Mouse (Mus musculus) embryonic facial prominence, embryonic 14.5 days (tissue): ENCODE measurements around the gene Dvl1. TPM values are rescaled to one million over a fixed set of nuclear protein-coding genes. Genes with fewer than 3 reads are reported as not detected.

Experiments used
- polyA plus RNA-seq: library from polyadenylated mRNA; unstranded; fragments of >200 nt; fragmentation: Nextera tagmentation; extraction: Ambion mirVana; gene quantifications from 2 replicates; pipeline ENCODE4 v1.2.1, GENCODE M21; 2014

The Dvl1 gene
- polyA plus RNA-seq, 1 experiment from 2014 or later: 12.0 TPM

Other genes starting within 250 kb of the Dvl1 start
- gene Slc35e2, start 246.0 kb upstream of the Dvl1 start, polyA plus RNA-seq: 9.2 and 10.3 TPM in 2 replicates
- 47.1 and 50.8 TPM in 2 replicates for gene Cdk11b, start 222.5 kb upstream of the Dvl1 start, polyA plus RNA-seq
- not detected in 2 replicates for gene Gm10563, start 202.0 kb upstream of the Dvl1 start, polyA plus RNA-seq
- 29.4 and 31.2 TPM in 2 replicates for gene Mmp23, start 194.0 kb upstream of the Dvl1 start, polyA plus RNA-seq
- gene Mib2, start 178.2 kb upstream of the Dvl1 start, polyA plus RNA-seq: 24.8 and 27.3 TPM in 2 replicates
- 6.3 and 6.9 TPM in 2 replicates for gene Fndc10, start 153.1 kb upstream of the Dvl1 start, polyA plus RNA-seq
- 133 and 146 TPM in 2 replicates for gene Ssu72, start 142.6 kb upstream of the Dvl1 start, polyA plus RNA-seq
- 0.87 and 0.92 TPM in 2 replicates for gene Tmem240, start 112.6 kb upstream of the Dvl1 start, polyA plus RNA-seq
- gene Atad3a, start 86.3 kb upstream of the Dvl1 start, polyA plus RNA-seq: 77.0 and 77.9 TPM in 2 replicates
- 12.7 and 14.9 TPM in 2 replicates for gene Vwa1, start 72.7 kb upstream of the Dvl1 start, polyA plus RNA-seq
- gene Tmem88b, start 61.5 kb upstream of the Dvl1 start, polyA plus RNA-seq: 0.92 and 1.2 TPM in 2 replicates
- not detected in 2 replicates for gene Ankrd65, start 57.0 kb upstream of the Dvl1 start, polyA plus RNA-seq
- gene Mrpl20, start 44.5 kb upstream of the Dvl1 start, polyA plus RNA-seq: 199 and 219 TPM in 2 replicates
- gene Ccnl2, start 34.9 kb upstream of the Dvl1 start, polyA plus RNA-seq: 163 and 175 TPM in 2 replicates
- gene Aurkaip1, start 16.1 kb upstream of the Dvl1 start, polyA plus RNA-seq: 126 and 129 TPM in 2 replicates
- gene Mxra8, start 7.7 kb upstream of the Dvl1 start, polyA plus RNA-seq: 138 and 142 TPM in 2 replicates
- 0.36 and 0.38 TPM in 2 replicates for gene Tas1r3, start 16.0 kb downstream of the Dvl1 start, polyA plus RNA-seq
- 15.6 and 16.5 TPM in 2 replicates for gene Cptp, start 22.0 kb downstream of the Dvl1 start, polyA plus RNA-seq
- gene Ints11, start 22.1 kb downstream of the Dvl1 start, polyA plus RNA-seq: 53.5 and 68.4 TPM in 2 replicates
- gene Pusl1, start 44.4 kb downstream of the Dvl1 start, polyA plus RNA-seq: 48.3 and 49.4 TPM in 2 replicates
- 23.9 and 24.2 TPM in 2 replicates for gene Acap3, start 44.4 kb downstream of the Dvl1 start, polyA plus RNA-seq
- 107 and 113 TPM in 2 replicates for gene Ube2j2, start 96.4 kb downstream of the Dvl1 start, polyA plus RNA-seq
- 49.9 and 52.7 TPM in 2 replicates for gene C1qtnf12, start 114.9 kb downstream of the Dvl1 start, polyA plus RNA-seq
- 14.7 and 17.5 TPM in 2 replicates for gene B3galt6, start 145.2 kb downstream of the Dvl1 start, polyA plus RNA-seq
- 164 and 181 TPM in 2 replicates for gene Sdf4, start 145.5 kb downstream of the Dvl1 start, polyA plus RNA-seq
- gene Tnfrsf4, start 166.4 kb downstream of the Dvl1 start, polyA plus RNA-seq: 0.25 and 0.42 TPM in 2 replicates
- 2.7 and 3.1 TPM in 2 replicates for gene Tnfrsf18, start 178.8 kb downstream of the Dvl1 start, polyA plus RNA-seq
- gene Ttll10, start 212.0 kb downstream of the Dvl1 start, polyA plus RNA-seq: 1.2 and 2.8 TPM in 2 replicates